Mouse (Mus musculus) embryonic facial prominence, embryonic 12.5 days (tissue): ENCODE results near the gene Man2a1. TPM values are rescaled to one million over a fixed set of nuclear protein-coding genes. Genes with fewer than 3 reads are reported as not detected.

Source experiments
- ATAC-seq: fragments of 200-750 bp; cut with Nextera tagmentation; 2 replicates; pipeline ENCODE4 v1.8.0; 2017; ENCODE audit not compliant: insufficient number of reproducible peaks, insufficient read depth, low FRiP score, low TSS enrichment
- H3K27ac ChIP-seq: fragments of 300-500 bp; sonication (generic); 2 replicates; pipeline ENCODE4 v1.5.1; 2016; ENCODE audit warnings: mild to moderate bottlenecking
- H3K27me3 ChIP-seq: fragments of 300-500 bp; sonication (generic); 2 replicates; pipeline ENCODE4 v1.6.1; 2016; ENCODE audit warnings: mild to moderate bottlenecking, moderate library complexity
- H3K36me3 ChIP-seq: fragments of 300-500 bp; sonication (generic); 2 replicates; pipeline ENCODE4 v1.6.1; 2016; ENCODE audit warnings: mild to moderate bottlenecking
- H3K4me1 ChIP-seq: fragments of 300-500 bp; sonication (generic); 2 replicates; pipeline ENCODE4 v1.6.1; 2016
- H3K4me2 ChIP-seq: fragments of 300-500 bp; sonication (generic); replicated peaks from 2 replicates; pipeline ENCODE4 v1.6.1; 2016; ENCODE audit warnings: mild to moderate bottlenecking, moderate library complexity
- H3K4me3 ChIP-seq: fragments of 300-500 bp; sonication (generic); 2 replicates; pipeline ENCODE4 v1.5.1; 2016; ENCODE audit warnings: mild to moderate bottlenecking
- H3K9ac ChIP-seq: fragments of 300-500 bp; sonication (generic); 2 replicates; pipeline ENCODE4 v1.6.1; 2016; ENCODE audit warnings: mild to moderate bottlenecking, moderate library complexity
- H3K9me3 ChIP-seq: fragments of 300-500 bp; sonication (generic); 2 replicates; pipeline ENCODE4 v1.6.1; 2016; ENCODE audit warnings: mild to moderate bottlenecking, moderate library complexity
- WGBS: fragments of 180-500 bp; shearing (Covaris S2); methylation state at CpG from one replicate; pipeline ENCODE4 v1.1.7; 2016; 5-methylcytosine and 5-hydroxymethylcytosine counted together
- polyA plus RNA-seq: library from polyadenylated mRNA; unstranded; fragments of >200 nt; fragmentation: Nextera tagmentation; extraction: Ambion mirVana; gene quantifications from 2 replicates; pipeline ENCODE4 v1.2.1, GENCODE M21; 2016

Man2a1 gene
- polyA plus RNA-seq, 1 experiment from 2014 or later: 10.0 TPM

DNA sequence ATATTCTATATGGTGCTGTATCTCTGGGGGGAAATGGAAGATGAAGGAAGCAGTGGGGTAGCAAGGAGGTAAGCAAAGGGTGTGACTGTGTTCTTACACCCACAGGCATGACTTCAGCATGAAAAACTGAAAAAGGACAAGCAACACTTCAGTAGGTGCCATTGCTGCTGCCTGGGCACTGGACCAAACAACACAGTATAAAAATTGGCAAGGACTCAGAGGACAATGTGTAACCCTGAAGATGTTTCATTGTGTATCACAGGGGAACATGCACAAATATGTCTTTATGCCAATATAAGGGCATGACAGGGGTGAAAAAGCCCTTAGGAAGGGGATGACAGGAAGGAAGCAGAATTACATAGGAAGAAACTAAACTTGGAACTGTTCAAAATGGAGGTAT, 172.1 kb downstream of the Man2a1 start:
- ATAC-seq: no peak
- Histone ChIP-seq H3K27me3 (no peaks in the 10 kb centered on the region), H3K9me3 (no peaks in the 10 kb centered on the region), H3K27ac (no peak overlapping the region), H3K9ac (no peak overlapping the region), H3K4me3 (no peak overlapping the region), H3K36me3 (no peaks in the 10 kb centered on the region), H3K4me1 (no peaks in the 10 kb centered on the region), H3K4me2 (no peak overlapping the region)

DNA sequence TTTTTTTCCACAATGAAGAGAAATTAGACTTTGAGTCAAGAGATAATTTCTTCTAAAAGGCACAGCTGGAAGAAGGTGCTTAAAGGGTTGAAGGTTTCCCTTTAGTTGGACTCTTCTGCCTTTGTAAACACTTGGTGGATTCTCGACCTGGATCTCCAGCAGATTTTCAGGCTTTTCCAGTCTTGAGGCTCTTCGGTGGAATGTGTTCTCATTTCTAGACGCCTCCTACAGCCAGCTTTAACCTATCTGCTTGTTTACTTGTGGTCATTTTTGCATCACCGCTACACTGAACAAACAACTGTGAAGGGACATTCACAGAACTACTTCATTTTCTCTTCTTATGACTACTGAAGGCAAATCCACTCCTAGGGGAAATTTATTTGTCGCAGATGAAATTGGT, 173.7 kb downstream of the Man2a1 start:
- no peaks in the 10 kb centered on the region for H3K4me1 ChIP-seq
- H3K4me3 ChIP-seq: no peak overlapping the region
- no peaks in the 10 kb centered on the region for H3K27me3 ChIP-seq
- no peak for ATAC-seq
- no peak overlapping the region for H3K4me2 ChIP-seq
- H3K9ac ChIP-seq: no peak overlapping the region
- no peaks in the 10 kb centered on the region for H3K36me3 ChIP-seq
- no peaks in the 10 kb centered on the region for H3K9me3 ChIP-seq
- WGBS: 88% methylated on average over 5 of the region's 5 CpGs
- H3K27ac ChIP-seq: no peak overlapping the region

DNA sequence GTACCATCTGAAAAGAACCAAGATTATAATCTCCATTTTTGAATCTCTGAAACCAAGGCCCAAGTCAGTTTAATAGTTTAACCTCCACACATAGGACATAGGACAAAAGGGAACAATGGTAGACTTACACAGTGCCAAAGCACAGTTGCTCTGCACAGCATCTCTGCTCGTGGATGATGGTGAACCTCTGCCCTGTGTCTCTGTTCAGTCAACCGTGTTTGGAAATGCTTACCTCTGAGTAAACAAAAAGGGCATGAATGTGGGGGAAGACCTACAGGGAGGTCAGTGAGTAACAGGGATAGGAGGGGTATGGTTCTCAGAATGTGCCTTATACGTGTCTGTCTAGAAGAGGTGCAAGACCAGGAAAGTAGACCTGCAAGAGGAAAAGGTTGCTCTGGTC, 177.8 kb downstream of the Man2a1 start:
- H3K36me3 ChIP-seq: no peaks in the 10 kb centered on the region
- no peak overlapping the region for H3K9ac ChIP-seq
- H3K4me3 ChIP-seq: no peak overlapping the region
- 70% methylated on average over 3 of the region's 3 CpGs for WGBS
- no peak overlapping the region for H3K4me2 ChIP-seq
- ATAC-seq: no peak
- H3K27ac ChIP-seq: no peak overlapping the region
- no peaks in the 10 kb centered on the region for H3K9me3 ChIP-seq
- H3K27me3 ChIP-seq: no peaks in the 10 kb centered on the region
- H3K4me1 ChIP-seq: 0 out of 2 replicates have a peak, but pooled peaks cover 5% of the 10 kb centered on the region

DNA sequence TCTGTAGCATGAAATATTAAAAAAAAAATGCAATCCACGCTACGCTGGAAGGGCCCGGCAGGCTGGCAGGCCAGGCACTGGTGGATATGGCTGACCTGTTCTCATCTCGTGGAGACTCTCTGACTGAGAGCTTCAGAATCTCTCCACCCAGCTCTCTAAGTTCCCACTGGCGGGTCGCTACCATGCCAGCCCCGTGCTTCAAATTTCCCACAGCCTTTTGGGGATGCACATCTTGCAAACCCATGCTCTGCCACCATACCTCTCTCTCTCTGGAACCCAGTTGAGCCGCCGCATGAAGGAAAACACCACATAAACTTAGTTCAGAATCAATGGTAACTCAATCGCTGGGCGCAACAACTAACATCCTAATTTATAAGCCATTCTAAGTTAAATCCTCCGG, 178.2 kb downstream of the Man2a1 start:
- 92% methylated on average over 12 of the region's 12 CpGs for WGBS
- H3K4me2 ChIP-seq: no peak overlapping the region
- no peak overlapping the region for H3K27ac ChIP-seq
- H3K9ac ChIP-seq: no peak overlapping the region
- no peaks in the 10 kb centered on the region for H3K27me3 ChIP-seq
- ATAC-seq: no peak
- H3K4me1 ChIP-seq: 0 out of 2 replicates have a peak, but pooled peaks cover 5% of the 10 kb centered on the region
- H3K4me3 ChIP-seq: no peak overlapping the region
- no peaks in the 10 kb centered on the region for H3K36me3 ChIP-seq
- no peaks in the 10 kb centered on the region for H3K9me3 ChIP-seq

DNA sequence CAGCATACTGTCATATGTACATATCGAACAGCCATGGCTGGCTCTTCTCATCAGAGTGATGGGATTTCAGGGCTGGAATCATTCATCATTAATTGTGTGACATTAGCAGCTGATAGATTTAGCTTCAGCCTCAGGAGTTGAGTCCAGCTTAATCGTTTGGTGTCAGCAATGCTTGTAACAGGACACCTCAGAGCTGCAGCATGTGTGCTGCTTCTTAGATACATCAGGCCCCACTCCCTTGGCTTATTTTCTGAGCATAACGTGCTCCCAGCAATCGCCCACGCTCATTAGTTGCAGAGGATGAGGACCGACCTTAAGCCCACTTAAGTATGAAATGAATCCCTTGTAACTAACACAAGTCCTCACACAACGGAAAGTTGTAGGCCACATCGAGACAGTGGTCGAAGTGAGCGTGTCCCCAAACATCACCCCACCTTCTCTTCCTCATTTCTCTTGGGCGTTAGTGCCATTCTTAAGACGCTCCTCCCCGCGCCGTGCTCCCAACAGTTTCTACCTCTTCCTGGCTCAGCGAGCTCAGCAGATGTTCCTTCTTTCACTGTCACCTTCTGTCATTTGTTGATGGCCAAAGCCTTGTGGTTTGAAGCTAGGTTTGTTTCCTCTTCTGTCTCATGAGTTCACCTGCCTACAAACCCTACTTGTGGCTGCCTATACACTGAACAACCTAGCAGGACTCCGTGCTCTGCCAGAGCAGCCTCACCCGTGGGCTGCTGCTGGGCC, 180.4 kb downstream of the Man2a1 start:
- no peak for ATAC-seq
- H3K36me3 ChIP-seq: no peaks in the 10 kb centered on the region
- H3K27me3 ChIP-seq: no peaks in the 10 kb centered on the region
- no peak overlapping the region for H3K9ac ChIP-seq
- H3K27ac ChIP-seq: no peak overlapping the region
- no peak overlapping the region for H3K4me2 ChIP-seq
- 0 out of 2 replicates have a peak, but pooled peaks cover 5% of the 10 kb centered on the region for H3K4me1 ChIP-seq
- no peak overlapping the region for H3K4me3 ChIP-seq
- H3K9me3 ChIP-seq: no peaks in the 10 kb centered on the region
- WGBS: 69% methylated on average over 18 of the region's 18 CpGs

DNA sequence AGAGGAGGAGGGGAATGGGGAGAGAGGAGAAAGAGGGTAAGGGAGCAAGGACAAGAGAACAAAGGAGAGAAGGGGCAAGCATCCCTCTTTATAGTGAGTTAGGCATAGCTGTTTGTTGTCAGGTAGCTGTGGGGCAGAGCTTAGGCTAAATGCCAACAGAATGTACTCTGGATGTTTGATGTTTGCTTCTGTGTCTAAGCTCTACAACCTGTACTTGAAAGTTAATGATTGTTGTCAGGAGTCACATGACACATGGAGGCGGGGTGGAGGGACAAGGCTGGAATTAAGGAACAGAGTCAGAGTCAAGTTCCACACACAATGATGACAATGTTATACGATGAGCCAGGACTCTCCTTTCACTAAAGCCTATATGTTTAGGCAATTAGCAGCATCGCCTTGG, 181.8 kb downstream of the Man2a1 start:
- ATAC-seq: no peak
- H3K4me2 ChIP-seq: no peak overlapping the region
- H3K9ac ChIP-seq: no peak overlapping the region
- H3K36me3 ChIP-seq: no peaks in the 10 kb centered on the region
- H3K9me3 ChIP-seq: no peaks in the 10 kb centered on the region
- H3K27ac ChIP-seq: no peak overlapping the region
- no peaks in the 10 kb centered on the region for H3K27me3 ChIP-seq
- 0 out of 2 replicates have a peak, but pooled peaks cover 5% of the 10 kb centered on the region for H3K4me1 ChIP-seq
- 75% methylated on average over 3 of the region's 3 CpGs for WGBS
- no peak overlapping the region for H3K4me3 ChIP-seq

DNA sequence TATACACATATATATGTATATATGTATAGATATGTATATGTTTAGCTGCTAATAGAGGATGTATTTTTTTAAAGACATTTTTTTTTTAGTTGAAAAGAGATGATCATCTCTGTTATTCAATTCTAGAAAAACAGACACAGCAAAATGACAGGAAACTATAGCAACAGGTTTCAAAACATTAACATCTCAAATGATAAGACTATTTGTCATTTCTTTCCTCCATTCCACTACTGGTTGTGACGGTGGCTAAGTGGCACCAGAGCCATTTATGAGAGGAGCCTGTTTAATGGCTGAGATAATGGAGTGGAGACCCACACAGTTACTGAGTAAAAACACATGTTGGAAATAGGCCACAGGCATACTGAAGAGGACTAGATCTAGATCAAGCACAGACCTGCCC, 185.4 kb downstream of the Man2a1 start:
- H3K9me3 ChIP-seq: no peaks in the 10 kb centered on the region
- H3K36me3 ChIP-seq: no peaks in the 10 kb centered on the region
- ATAC-seq: no peak
- H3K4me2 ChIP-seq: no peak overlapping the region
- H3K27ac ChIP-seq: no peak overlapping the region
- 18% methylated on average over 1 of the region's 1 CpGs for WGBS
- H3K9ac ChIP-seq: no peak overlapping the region
- no peaks in the 10 kb centered on the region for H3K27me3 ChIP-seq
- no peak overlapping the region for H3K4me3 ChIP-seq
- 0 out of 2 replicates have a peak, but pooled peaks cover 4% of the 10 kb centered on the region for H3K4me1 ChIP-seq

DNA sequence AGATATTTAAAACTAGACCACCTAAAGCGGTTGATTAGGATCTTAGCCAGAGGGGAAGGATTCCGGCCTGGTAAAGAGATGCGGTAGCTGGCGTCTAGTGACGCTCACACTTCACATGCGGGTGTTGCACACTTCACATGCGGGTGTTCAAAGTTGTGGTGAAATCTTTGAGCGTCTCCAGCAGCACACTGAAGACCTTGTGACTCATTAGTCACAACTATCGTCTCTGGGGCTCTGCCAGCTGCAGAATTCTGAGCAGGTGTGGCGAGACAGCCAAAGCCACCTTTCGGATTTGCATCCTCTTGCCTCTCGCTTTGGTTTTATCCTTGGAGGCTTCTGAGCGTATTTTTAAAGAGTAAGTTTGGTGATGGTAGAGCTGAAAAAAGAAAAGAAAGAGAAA, 187.8 kb downstream of the Man2a1 start:
- no peaks in the 10 kb centered on the region for H3K9me3 ChIP-seq
- H3K4me2 ChIP-seq: no peak overlapping the region
- WGBS: 87% methylated on average over 13 of the region's 13 CpGs
- no peaks in the 10 kb centered on the region for H3K36me3 ChIP-seq
- no peak overlapping the region for H3K4me3 ChIP-seq
- no peaks in the 10 kb centered on the region for H3K27me3 ChIP-seq
- H3K4me1 ChIP-seq: no peaks in the 10 kb centered on the region
- no peak overlapping the region for H3K9ac ChIP-seq
- no peak overlapping the region for H3K27ac ChIP-seq
- ATAC-seq: no peak

DNA sequence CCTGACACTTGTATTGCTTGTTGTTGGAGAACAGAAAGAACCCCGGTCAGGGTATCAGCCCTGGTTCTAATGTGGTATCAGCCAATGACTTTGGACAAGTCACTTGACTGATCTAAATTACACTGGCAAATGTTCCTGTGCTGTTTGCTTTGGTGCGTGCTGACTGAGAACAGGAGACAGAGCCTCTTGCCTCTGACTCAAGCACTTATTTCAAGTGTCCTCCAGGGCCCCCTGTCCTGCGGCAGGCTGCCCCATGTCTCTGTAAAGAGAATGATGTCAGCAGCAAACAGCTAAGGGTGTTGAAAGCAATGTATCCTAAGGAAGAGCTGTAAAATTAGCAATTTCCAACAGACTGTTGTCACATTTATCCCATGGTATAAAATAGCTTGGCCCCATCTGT, 188.6 kb downstream of the Man2a1 start:
- H3K4me1 ChIP-seq: no peaks in the 10 kb centered on the region
- no peaks in the 10 kb centered on the region for H3K36me3 ChIP-seq
- H3K27ac ChIP-seq: no peak overlapping the region
- WGBS: 65% methylated on average over 3 of the region's 3 CpGs
- H3K4me2 ChIP-seq: no peak overlapping the region
- H3K4me3 ChIP-seq: no peak overlapping the region
- ATAC-seq: no peak
- H3K9ac ChIP-seq: no peak overlapping the region
- H3K9me3 ChIP-seq: no peaks in the 10 kb centered on the region
- no peaks in the 10 kb centered on the region for H3K27me3 ChIP-seq

DNA sequence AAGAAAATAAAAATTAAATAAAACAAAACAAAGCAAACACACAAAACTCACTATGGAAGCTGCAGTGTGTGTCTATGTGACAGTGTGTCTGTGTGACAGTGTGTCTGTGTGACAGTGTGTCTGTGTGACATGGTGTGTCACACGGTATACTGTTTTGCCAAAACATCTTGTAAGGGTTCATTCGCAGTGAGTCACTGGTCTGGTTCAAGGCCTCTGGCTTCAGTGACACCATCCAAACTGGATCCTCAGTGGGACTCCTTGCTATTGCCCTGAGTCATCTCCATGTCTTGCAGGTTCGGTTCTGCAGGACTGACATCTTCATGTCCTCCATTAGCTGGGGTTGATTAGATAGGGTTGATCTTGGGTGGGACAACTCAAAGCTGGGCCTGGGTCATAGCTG, 191.5 kb downstream of the Man2a1 start:
- Histone ChIP-seq H3K4me2 (no peak overlapping the region), H3K4me3 (no peak overlapping the region), H3K9me3 (no peaks in the 10 kb centered on the region), H3K27ac (no peak overlapping the region), H3K36me3 (no peaks in the 10 kb centered on the region), H3K27me3 (no peaks in the 10 kb centered on the region), H3K4me1 (no peaks in the 10 kb centered on the region), H3K9ac (no peak overlapping the region)
- 89% methylated on average over 3 of the region's 3 CpGs for WGBS
- no peak for ATAC-seq

DNA sequence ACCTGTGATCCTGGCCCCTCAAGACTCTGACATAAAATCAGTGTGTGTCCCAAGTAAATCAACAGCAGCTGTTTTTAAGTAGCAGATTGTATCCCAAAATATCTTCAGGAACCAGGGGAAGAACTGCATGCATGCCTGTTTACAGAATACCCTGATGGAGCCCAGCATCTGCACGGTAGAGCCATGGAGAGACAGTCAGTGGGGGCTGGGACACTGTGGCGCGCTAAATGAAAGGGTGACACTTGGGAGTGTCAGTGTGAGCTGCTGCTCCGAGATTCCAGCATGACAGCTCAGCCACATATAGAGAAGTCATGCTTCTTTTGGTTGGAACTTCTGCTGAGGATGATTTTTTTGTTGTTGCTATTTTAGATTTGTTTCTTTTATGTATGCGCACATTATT, 192.1 kb downstream of the Man2a1 start:
- no peak for ATAC-seq
- Histone ChIP-seq H3K27me3 (no peaks in the 10 kb centered on the region), H3K4me3 (no peak overlapping the region), H3K9ac (no peak overlapping the region), H3K4me1 (no peaks in the 10 kb centered on the region), H3K36me3 (no peaks in the 10 kb centered on the region), H3K27ac (no peak overlapping the region), H3K9me3 (no peaks in the 10 kb centered on the region), H3K4me2 (no peak overlapping the region)
- WGBS: 74% methylated on average over 5 of the region's 5 CpGs

DNA sequence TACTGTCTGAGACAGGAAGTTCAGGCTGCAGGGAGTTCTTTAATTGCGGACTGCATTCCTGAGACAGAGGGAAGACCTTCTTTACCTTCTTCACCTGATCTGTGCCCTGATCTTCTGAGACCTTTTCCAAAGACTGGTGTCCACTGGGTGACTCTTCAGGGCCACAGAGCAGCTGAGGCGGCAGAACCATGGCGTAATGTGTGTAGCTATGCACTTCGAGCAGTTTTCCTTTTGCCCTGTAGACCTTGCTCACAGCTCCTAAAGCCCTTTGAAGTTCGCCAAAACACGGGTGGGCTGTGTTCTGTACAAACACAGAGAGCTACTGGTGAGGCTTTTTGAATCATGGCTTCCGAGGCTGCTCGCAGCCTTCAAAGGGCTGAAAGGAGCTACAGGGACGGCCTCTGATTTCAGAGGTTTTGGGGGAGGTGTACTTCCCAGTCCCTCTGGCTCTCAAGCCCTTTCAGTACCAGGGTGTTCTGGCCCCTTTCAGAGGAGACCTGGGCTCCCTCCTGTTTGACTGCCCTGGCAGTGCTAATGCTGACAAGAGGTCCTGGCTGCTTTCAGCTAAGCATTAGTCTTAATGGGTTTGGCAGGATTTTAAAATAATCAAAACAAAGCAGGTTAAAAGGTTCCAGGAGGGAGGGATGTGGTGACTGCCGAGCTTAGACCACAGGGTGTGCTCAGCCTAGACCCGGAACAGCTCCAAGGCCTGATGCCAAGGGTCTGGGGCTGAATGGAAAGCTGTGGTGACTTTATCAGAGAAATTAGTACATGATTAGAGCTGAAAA, 201.8 kb downstream of the Man2a1 start:
- Histone ChIP-seq H3K4me1 (peaks cover 13% of the 10 kb centered on the region; the same call in 1 of the 2 replicates), H3K9ac (no peak overlapping the region), H3K4me2 (no peak overlapping the region), H3K4me3 (no peak overlapping the region), H3K27me3 (0 out of 2 replicates have a peak, but pooled peaks cover 4% of the 10 kb centered on the region), H3K27ac (no peak overlapping the region), H3K9me3 (no peaks in the 10 kb centered on the region), H3K36me3 (no peaks in the 10 kb centered on the region)
- peak; percentile 77 for ATAC-seq
- 36% methylated on average over 11 of the region's 11 CpGs for WGBS
